Mouse (Mus musculus): Measurements from ENCODE around the gene Olfr259.

The Olfr259 gene

GRCm38 (mm10) chr2:87114467-87114866, at the start of gene Olfr259:
Gene Olfr259 (minus strand): TSS chr2:87114567.
- DNase-seq = no peak

GRCm38 (mm10) chr2:87152524-87152923, 38.2 kb upstream of the Olfr259 start, which contains the start of gene Olfr1111:
Gene Olfr1111 (minus strand): TSS chr2:87152624.
- DNase-seq = no peak

- no peak for DNase-seq
Observed at GRCm38 (mm10) chr2:87140200-87140599, 25.8 kb upstream of the Olfr259 start, which contains the start of gene Olfr1110. Gene Olfr1110 (minus strand): TSS chr2:87140300.

GRCm38 (mm10) chr2:87095908-87096307, 18.5 kb downstream of the Olfr259 start, which contains the start of gene Olfr1109:
Gene Olfr1109 (minus strand): TSS chr2:87096008.
- no peak for DNase-seq

GRCm38 (mm10) chr2:87075717-87076116, 38.6 kb downstream of the Olfr259 start, which contains the start of gene Olfr1107:
Gene Olfr1107 (minus strand): TSS chr2:87075817.
- DNase-seq = no peak
